Mouse (Mus musculus) MEL (cell line): Measurements from ENCODE around the gene Rpl36a-ps1. TPM values are rescaled to one million over a fixed set of nuclear protein-coding genes. Genes with fewer than 3 reads are reported as not detected.

Source experiments
- DNase-seq: peaks from one replicate; pipeline ENCODE4 v3.0.0; 2011; ENCODE audit warnings: low read depth, low spot score
- H3K27ac ChIP-seq: 2 replicates; pipeline ENCODE4 v1.5.1; 2012; ENCODE audit warnings: low read depth, mild to moderate bottlenecking, control low read depth, low read length, moderate library complexity; ENCODE audit not compliant: control insufficient read depth
- H3K27me3 ChIP-seq, 2 experiments: fragments of 150-350 bp in 1 of 2; sonication (generic) in 1 of 2; 2 replicates each; pipeline ENCODE4 v1.6.1; 2012; ENCODE audit warnings: low read length in 2 of 2, mild to moderate bottlenecking in 2 of 2, improper control_type of control experiment in 1 of 2, moderate library complexity in 1 of 2; ENCODE audit not compliant: insufficient read depth in 2 of 2, control insufficient read depth in 1 of 2
- H3K36me3 ChIP-seq, 2 experiments: 2 replicates each; pipeline ENCODE4 v1.6.1; 2012 to 2014; ENCODE audit warnings: low read length in 2 of 2, improper control_type of control experiment in 1 of 2, inconsistent platforms in 1 of 2, mild to moderate bottlenecking in 1 of 2; ENCODE audit not compliant: insufficient read depth in 2 of 2, control insufficient read depth in 1 of 2
- H3K4me1 ChIP-seq, 2 experiments: fragments of 150-350 bp in 1 of 2; sonication (generic) in 1 of 2; 2 replicates each; pipeline ENCODE4 v1.6.1; 2012; ENCODE audit warnings: low read length in 2 of 2, improper control_type of control experiment in 1 of 2, mild to moderate bottlenecking in 1 of 2; ENCODE audit not compliant: insufficient read depth in 2 of 2, control insufficient read depth in 1 of 2
- H3K4me3 ChIP-seq, 2 experiments: fragments of 150-350 bp in 1 of 2; sonication (generic) in 1 of 2; 2 replicates each; pipeline ENCODE4 v1.5.1; 2012; ENCODE audit warnings: low read depth in 2 of 2, low read length in 2 of 2, mild to moderate bottlenecking in 2 of 2, moderate library complexity in 2 of 2, control low read depth in 1 of 2, improper control_type of control experiment in 1 of 2; ENCODE audit not compliant: control insufficient read depth in 1 of 2, insufficient read depth in 1 of 2
- H3K79me2 ChIP-seq: 2 replicates; pipeline ENCODE4 v1.6.1; 2012; ENCODE audit warnings: mild to moderate bottlenecking, low read length, moderate library complexity; ENCODE audit not compliant: control insufficient read depth, poor library complexity, insufficient read depth
- H3K9ac ChIP-seq: 2 replicates; pipeline ENCODE4 v1.6.1; 2012; ENCODE audit warnings: low read depth, mild to moderate bottlenecking, control low read depth, low read length, moderate library complexity; ENCODE audit not compliant: control insufficient read depth, poor library complexity, severe bottlenecking
- H3K9me3 ChIP-seq: fragments of 150-350 bp; sonication (generic); replicated peaks from 2 replicates; pipeline ENCODE4 v1.6.1; 2012; ENCODE audit warnings: mild to moderate bottlenecking, low read length, improper control_type of control experiment, moderate library complexity; ENCODE audit not compliant: insufficient read depth
- CTCF ChIP-seq, 3 experiments: IDR thresholded peaks in 2 of 3; conservative IDR thresholded peaks in 1 of 3; 2 replicates each; pipeline ENCODE4 v1.5.1; 2011 to 2012; ENCODE audit warnings: low read length in 3 of 3, low read depth in 2 of 3, mild to moderate bottlenecking in 2 of 3, improper control_type of control experiment in 1 of 3, inconsistent platforms in 1 of 3, mixed read lengths in 1 of 3, moderate library complexity in 1 of 3; ENCODE audit not compliant: control insufficient read depth in 1 of 3, insufficient read depth in 1 of 3, poor library complexity in 1 of 3, severe bottlenecking in 1 of 3
- E2F4 ChIP-seq: IDR thresholded peaks from 2 replicates; pipeline ENCODE4 v1.6.1; 2011; ENCODE audit warnings: low read depth, low read length, improper control_type of control experiment, borderline replicate concordance
- EP300 ChIP-seq, 2 experiments: IDR thresholded peaks; 2 replicates each; pipeline ENCODE4 v1.6.1; 2011; ENCODE audit warnings: improper control_type of control experiment in 2 of 2, low read length in 2 of 2, low read depth in 1 of 2, mild to moderate bottlenecking in 1 of 2
- ETS1 ChIP-seq: IDR thresholded peaks from 2 replicates; pipeline ENCODE4 v1.6.1; 2012; ENCODE audit warnings: low read depth, mild to moderate bottlenecking, inconsistent platforms, low read length, improper control_type of control experiment, moderate library complexity
- GABPA ChIP-seq: IDR thresholded peaks from 2 replicates; pipeline ENCODE4 v1.6.1; 2012; ENCODE audit warnings: low read depth, mild to moderate bottlenecking, inconsistent platforms, low read length, improper control_type of control experiment, moderate library complexity
- MAZ ChIP-seq: IDR thresholded peaks from 2 replicates; pipeline ENCODE4 v1.6.1; 2012; ENCODE audit warnings: low read depth, mild to moderate bottlenecking, inconsistent platforms, low read length, improper control_type of control experiment
- MEF2A ChIP-seq: IDR thresholded peaks from 2 replicates; pipeline ENCODE4 v1.6.1; 2014; ENCODE audit warnings: low read depth, mild to moderate bottlenecking, inconsistent platforms, low read length, improper control_type of control experiment; ENCODE audit not compliant: poor library complexity, insufficient replicate concordance, severe bottlenecking; ENCODE audit errors: extremely low read depth
- MYC ChIP-seq: IDR thresholded peaks from 2 replicates; pipeline ENCODE4 v1.6.1; 2011; ENCODE audit warnings: low read depth, mild to moderate bottlenecking, low read length, improper control_type of control experiment, moderate library complexity
- NRF1 ChIP-seq: IDR thresholded peaks from 2 replicates; pipeline ENCODE4 v1.6.1; 2014; ENCODE audit warnings: low read depth, mild to moderate bottlenecking, inconsistent platforms, low read length, improper control_type of control experiment, moderate library complexity; ENCODE audit not compliant: poor library complexity, insufficient read depth, severe bottlenecking
- POLR2A ChIP-seq, 2 experiments: IDR thresholded peaks; 2 replicates each; pipeline ENCODE4 v1.6.1; 2011 to 2012; ENCODE audit warnings: low read length in 2 of 2, mild to moderate bottlenecking in 2 of 2, control low read depth in 1 of 2, improper control_type of control experiment in 1 of 2, low read depth in 1 of 2, moderate library complexity in 1 of 2; ENCODE audit not compliant: control insufficient read depth in 1 of 2, insufficient read depth in 1 of 2, poor library complexity in 1 of 2
- POLR2AphosphoS5 ChIP-seq: IDR thresholded peaks from 2 replicates; pipeline ENCODE4 v1.6.1; 2012; ENCODE audit warnings: low read depth, borderline replicate concordance, mild to moderate bottlenecking, inconsistent platforms, low read length, moderate library complexity, mixed read lengths
- RCOR1 ChIP-seq: IDR thresholded peaks from 2 replicates; pipeline ENCODE4 v1.6.1; 2012; ENCODE audit warnings: low read depth, mild to moderate bottlenecking, inconsistent platforms, low read length, improper control_type of control experiment
- SIN3A ChIP-seq: IDR thresholded peaks from 2 replicates; pipeline ENCODE4 v1.6.1; 2012; ENCODE audit warnings: low read length, improper control_type of control experiment, inconsistent platforms
- SMC3 ChIP-seq: IDR thresholded peaks from 2 replicates; pipeline ENCODE4 v1.6.1; 2011; ENCODE audit warnings: low read depth, low read length, improper control_type of control experiment
- TCF12 ChIP-seq: IDR thresholded peaks from 2 replicates; pipeline ENCODE4 v1.6.1; 2014; ENCODE audit warnings: low read depth, mild to moderate bottlenecking, inconsistent platforms, low read length, improper control_type of control experiment, moderate library complexity
- USF1 ChIP-seq: IDR thresholded peaks from 2 replicates; pipeline ENCODE4 v1.6.1; 2014; ENCODE audit warnings: low read depth, mild to moderate bottlenecking, inconsistent platforms, low read length, improper control_type of control experiment, moderate library complexity
- ZC3H11A ChIP-seq: IDR thresholded peaks from 2 replicates; pipeline ENCODE4 v1.6.1; 2012; ENCODE audit warnings: low read depth, mild to moderate bottlenecking, inconsistent platforms, low read length, improper control_type of control experiment
- ZMIZ1 ChIP-seq: IDR thresholded peaks from 2 replicates; pipeline ENCODE4 v1.6.1; 2012; ENCODE audit warnings: low read depth, mild to moderate bottlenecking, inconsistent platforms, low read length, improper control_type of control experiment, moderate library complexity
- ZNF384 ChIP-seq: IDR thresholded peaks from 2 replicates; pipeline ENCODE4 v1.6.1; 2012; ENCODE audit warnings: low read depth, mild to moderate bottlenecking, inconsistent platforms, low read length, improper control_type of control experiment
- polyA plus RNA-seq, 2 experiments: library from polyadenylated mRNA; stranded (reverse) in 1 of 2; unstranded in 1 of 2; fragments of >175 nt in 1 of 2; fragments of >200 nt in 1 of 2; gene quantifications; 2 replicates each; pipeline versions ENCODE4 v1.2.1 to v1.2.4; 2012; ENCODE audit warnings: low replicate concordance in 2 of 2, low read depth in 1 of 2; ENCODE audit not compliant: insufficient read length in 2 of 2, insufficient read depth in 1 of 2, missing spikeins in 1 of 2
- total RNA-seq: library from RNA; depleted of rRNA; stranded (reverse); fragments of 300-350 nt; gene quantifications from 2 replicates; pipeline ENCODE4 v1.2.3, GENCODE M21; 2012; rRNA removed

Rpl36a-ps1 gene
- total RNA-seq: 77.1 and 157 TPM in 2 replicates
- 1 to 10 TPM in 1 of 2 experiments, not detected in 1; 7.4 TPM for polyA plus RNA-seq

DNA sequence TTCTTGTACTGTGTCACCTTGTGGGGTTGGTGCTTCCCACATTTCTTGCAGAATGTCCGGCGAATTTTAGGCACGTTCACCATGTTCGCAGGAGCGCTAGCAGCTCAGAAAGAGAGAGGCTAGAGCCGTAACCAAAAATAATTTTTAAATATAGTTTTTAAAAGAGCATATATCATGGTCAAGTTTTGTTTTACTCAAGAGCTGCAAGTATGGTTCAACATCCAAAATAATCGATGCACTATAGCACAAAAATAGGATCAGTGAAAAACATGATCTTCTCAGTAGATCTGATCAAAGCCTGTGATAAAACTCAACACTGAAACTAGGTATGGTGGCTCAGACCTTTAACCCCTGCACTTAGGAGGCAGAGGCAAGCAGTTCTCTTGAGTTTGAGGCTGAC lies at the start of gene Rpl36a-ps1:
TSS of gene Rpl36a-ps1 (minus strand) at position 101 of the 400 bp plus-strand sequence.
- no peak within 1 kb of the TSS for H3K27ac ChIP-seq
- H3K27me3 ChIP-seq: no peaks in the 10 kb centered on the region
- TF ChIP-seq POLR2AphosphoS5: no peak
- TF ChIP-seq MAZ: no peak
- no peak for TF ChIP-seq ZNF384
- TF ChIP-seq RCOR1: no peak
- no peak for TF ChIP-seq USF1
- no peak for TF ChIP-seq CTCF (IDR thresholded peaks at IDR 0.05 in 2 of 3, conservative IDR thresholded peaks at IDR 0.05 in 1 of 3; ENCODE audit: control insufficient read depth in 1 of 3, insufficient read depth in 1 of 3, low read depth in 2 of 3, low read length in 3 of 3, poor library complexity in 1 of 3, severe bottlenecking in 1 of 3)
- no peak for TF ChIP-seq MEF2A
- no peak for TF ChIP-seq SMC3
- no peak for TF ChIP-seq MYC
- no peak within 1 kb of the TSS for H3K9ac ChIP-seq
- H3K4me3 ChIP-seq: no peak within 1 kb of the TSS
- H3K9me3 ChIP-seq: no peaks in the 10 kb centered on the region
- DNase-seq: no peak
- H3K4me1 ChIP-seq: no peaks in the 10 kb centered on the region
- no peaks in the 10 kb centered on the region for H3K79me2 ChIP-seq
- no peaks in the 10 kb centered on the region for H3K36me3 ChIP-seq

DNA sequence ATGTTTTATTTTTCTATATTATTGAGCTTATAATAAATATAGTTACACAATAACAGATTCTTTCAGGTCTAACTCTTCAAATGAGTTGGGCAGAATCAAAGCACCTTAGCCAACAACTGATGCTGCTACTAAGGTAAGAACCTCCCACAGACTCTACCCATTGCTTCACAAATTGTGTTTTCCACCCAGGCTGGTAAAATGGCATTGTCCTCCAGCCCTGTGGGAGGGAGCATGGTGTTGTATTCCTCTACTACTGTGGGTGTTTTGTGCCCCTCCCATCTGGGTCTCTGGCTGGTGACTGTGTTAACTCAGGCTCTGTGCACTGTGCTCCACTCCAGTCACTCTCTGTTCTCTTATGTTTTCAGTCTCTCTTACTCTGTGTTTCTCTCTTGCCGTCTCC lies 49.4 kb upstream of the Rpl36a-ps1 start:
- no peaks in the 10 kb centered on the region for H3K27me3 ChIP-seq
- DNase-seq: no peak
- peaks cover 17 to 27% of the 10 kb centered on the region in 2 experiments for H3K36me3 ChIP-seq
- H3K79me2 ChIP-seq: peaks cover 58% of the 10 kb centered on the region
- no peak overlapping the region; the same call in 1 of the 2 replicates for H3K9ac ChIP-seq
- no peak for TF ChIP-seq SIN3A
- no peak for TF ChIP-seq GABPA
- TF ChIP-seq ZMIZ1: no peak
- TF ChIP-seq USF1: no peak
- TF ChIP-seq MEF2A: no peak
- TF ChIP-seq RCOR1: no peak
- TF ChIP-seq ETS1: no peak
- TF ChIP-seq ZC3H11A: no peak
- no peak for TF ChIP-seq EP300 (IDR thresholded peaks at IDR 0.05; ENCODE audit: low read depth in 1 of 2, low read length in 2 of 2)
- no peak for TF ChIP-seq E2F4
- TF ChIP-seq TCF12: no peak
- TF ChIP-seq NRF1: no peak
- TF ChIP-seq POLR2AphosphoS5: no peak
- TF ChIP-seq POLR2A (IDR thresholded peaks at IDR 0.05; ENCODE audit: control insufficient read depth in 1 of 2, insufficient read depth in 1 of 2, low read depth in 1 of 2, low read length in 2 of 2, poor library complexity in 1 of 2): no peak
- H3K9me3 ChIP-seq: no peaks in the 10 kb centered on the region
- H3K27ac ChIP-seq: no peak overlapping the region
- peaks cover 13 to 20% of the 10 kb centered on the region in 2 experiments for H3K4me1 ChIP-seq
- H3K4me3 ChIP-seq: no peak overlapping the region
